Mouse (Mus musculus): ENCODE measurements at regions not wholly inside any gene's neighbourhood (a gene's known extent, or its start where the extent isn't known, plus 50 kb on each side); places are given as distances from the start of the nearest gene placed in this dataset.

DNA sequence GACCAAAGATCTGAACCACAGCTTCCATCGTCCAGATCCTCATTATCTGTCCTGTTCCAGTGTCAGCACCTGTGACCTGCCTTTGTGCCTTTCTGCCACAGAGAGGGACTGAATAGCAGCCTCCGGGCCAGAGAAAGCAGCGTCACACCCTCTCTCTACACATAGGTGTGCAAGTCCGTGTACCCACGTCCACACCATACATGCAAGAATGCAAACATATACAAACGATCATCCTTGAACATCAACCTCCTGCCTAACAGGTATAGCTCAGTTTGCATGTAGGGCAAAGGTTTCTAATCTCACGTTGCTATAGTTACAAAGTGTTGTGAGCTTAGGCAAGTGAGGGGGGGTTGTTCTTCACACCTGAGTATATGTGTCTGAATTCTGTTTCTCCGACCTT lies 288.9 kb upstream of the 4931429L15Rik start:
- TF ChIP-seq POLR2A (IDR thresholded peaks at IDR 0.05; ENCODE audit: low read depth, low read length) = no peak
- no peak for TF ChIP-seq CTCF (IDR thresholded peaks at IDR 0.05; ENCODE audit: extremely low read depth, insufficient read length, insufficient replicate concordance, low read depth, low read length)

Data from small intestine, adult 2 months (tissue).